Mouse (Mus musculus) limb, embryonic 11.5 days (tissue): ENCODE measurements around the gene Sfmbt2. TPM values are rescaled to one million over a fixed set of nuclear protein-coding genes. Genes with fewer than 3 reads are reported as not detected.

Experiments
- ATAC-seq: fragments of 200-750 bp; cut with Nextera tagmentation; 2 replicates; pipeline ENCODE4 v1.8.0; 2017; ENCODE audit warnings: low read depth; ENCODE audit not compliant: insufficient number of reproducible peaks, low FRiP score, low TSS enrichment
- DNase-seq: peaks from one replicate; pipeline ENCODE4 v3.0.0-alpha.2; 2015; ENCODE audit warnings: low spot score
- H3K27ac ChIP-seq: fragments of 300-500 bp; sonication (generic); replicated peaks from 2 replicates; pipeline ENCODE4 v1.5.1; 2014; ENCODE audit warnings: low read depth, mild to moderate bottlenecking, low read length
- H3K27me3 ChIP-seq: fragments of 300-500 bp; sonication (generic); 2 replicates; pipeline ENCODE4 v1.6.1; 2014; ENCODE audit warnings: mild to moderate bottlenecking, low read length, mixed read lengths; ENCODE audit not compliant: control insufficient read depth, insufficient read depth
- H3K36me3 ChIP-seq: fragments of 300-500 bp; sonication (generic); 2 replicates; pipeline ENCODE4 v1.6.1; 2014; ENCODE audit warnings: mild to moderate bottlenecking, low read length, moderate library complexity, mixed read lengths; ENCODE audit not compliant: control insufficient read depth, insufficient read depth
- H3K4me1 ChIP-seq: fragments of 300-500 bp; sonication (generic); 2 replicates; pipeline ENCODE4 v1.6.1; 2014; ENCODE audit warnings: low read length, mixed read lengths; ENCODE audit not compliant: control insufficient read depth, insufficient read depth
- H3K4me2 ChIP-seq: fragments of 300-500 bp; sonication (generic); 2 replicates; pipeline ENCODE4 v1.6.1; 2014; ENCODE audit warnings: low read depth, mild to moderate bottlenecking, moderate library complexity; ENCODE audit not compliant: severe bottlenecking
- H3K4me3 ChIP-seq: fragments of 300-500 bp; sonication (generic); 2 replicates; pipeline ENCODE4 v1.5.1; 2014; ENCODE audit warnings: low read depth, low read length
- H3K9ac ChIP-seq: fragments of 300-500 bp; sonication (generic); 2 replicates; pipeline ENCODE4 v1.6.1; 2014; ENCODE audit warnings: mild to moderate bottlenecking, low read length
- H3K9me3 ChIP-seq: fragments of 300-500 bp; sonication (generic); 2 replicates; pipeline ENCODE4 v1.6.1; 2016; ENCODE audit warnings: low read length; ENCODE audit not compliant: control insufficient read depth
- WGBS: fragments of 180-500 bp; shearing (Covaris S2); extraction: QIAGEN DNeasy Blood & Tissue Kit; methylation state at CpG from one replicate; pipeline ENCODE4 v1.1.7; 2014; 5-methylcytosine and 5-hydroxymethylcytosine counted together
- polyA plus RNA-seq: library from polyadenylated mRNA; unstranded; fragments of >200 nt; fragmentation: Nextera tagmentation; extraction: Ambion mirVana; gene quantifications from 2 replicates; pipeline ENCODE4 v1.2.1, GENCODE M21; 2014

Gene Sfmbt2
- polyA plus RNA-seq, 1 experiment from 2014 or later, result 1.6 TPM

GRCm38 (mm10) chr2:10410069-10410468, 39.8 kb downstream of the Sfmbt2 start:
- Histone ChIP-seq H3K4me3 (no peak overlapping the region), H3K9ac (no peak overlapping the region), H3K9me3 (no peaks in the 10 kb centered on the region), H3K4me2 (no peak overlapping the region), H3K27ac (no peak overlapping the region), H3K4me1 (no peaks in the 10 kb centered on the region), H3K36me3 (no peaks in the 10 kb centered on the region), H3K27me3 (no peaks in the 10 kb centered on the region)
- whole genome bisulfite sequencing, result 94% methylated on average over 5 of the region's 5 CpGs
- DNase-seq (no peak), ATAC-seq (no peak)

GRCm38 (mm10) chr2:10420944-10421420, 50.7 kb downstream of the Sfmbt2 start:
- Histone ChIP-seq H3K9me3 (no peaks in the 10 kb centered on the region), H3K4me3 (no peak overlapping the region), H3K27me3 (no peaks in the 10 kb centered on the region), H3K27ac (no peak overlapping the region), H3K4me2 (no peak overlapping the region), H3K4me1 (no peaks in the 10 kb centered on the region), H3K9ac (no peak overlapping the region), H3K36me3 (no peaks in the 10 kb centered on the region)
- WGBS, result 73% methylated on average over 6 of the region's 6 CpGs
- ATAC-seq (no peak), DNase-seq (no peak)

- no peaks in the 10 kb centered on the region for H3K9me3 ChIP-seq
- H3K36me3 ChIP-seq, result no peaks in the 10 kb centered on the region
- no peak overlapping the region for H3K9ac ChIP-seq
- no peak overlapping the region for H3K4me2 ChIP-seq
- DNase-seq (no peak), ATAC-seq (no peak)
- no peaks in the 10 kb centered on the region for H3K4me1 ChIP-seq
- no peaks in the 10 kb centered on the region for H3K27me3 ChIP-seq
- no peak overlapping the region for H3K4me3 ChIP-seq
- no peak overlapping the region for H3K27ac ChIP-seq
- WGBS, result 71% methylated on average over 9 of the region's 9 CpGs
These were observed 67.0 kb downstream of the Sfmbt2 start for GRCm38 (mm10) chr2:10437290-10437689.

- Histone ChIP-seq H3K4me1 (no peaks in the 10 kb centered on the region), H3K9me3 (no peaks in the 10 kb centered on the region), H3K4me2 (no peak overlapping the region), H3K27me3 (no peaks in the 10 kb centered on the region; the same call in 1 of the 2 replicates), H3K36me3 (no peaks in the 10 kb centered on the region), H3K9ac (no peak overlapping the region), H3K27ac (no peak overlapping the region), H3K4me3 (no peak overlapping the region)
- ATAC-seq, result no peak
- DNase-seq, result no peak
- WGBS, result 69% methylated on average over 9 of the region's 9 CpGs
These were observed 71.5 kb downstream of the Sfmbt2 start for GRCm38 (mm10) chr2:10441811-10442210.

- H3K9ac ChIP-seq, result no peak overlapping the region
- WGBS, result 67% methylated on average over 3 of the region's 3 CpGs
- ATAC-seq, result no peak
These were observed 83.3 kb downstream of the Sfmbt2 start for GRCm38 (mm10) chr2:10453577-10453976.

GRCm38 (mm10) chr2:10458309-10458708, 88.0 kb downstream of the Sfmbt2 start:
- Histone ChIP-seq H3K4me2 (no peak overlapping the region), H3K27ac (no peak overlapping the region), H3K4me3 (no peak overlapping the region), H3K4me1 (no peaks in the 10 kb centered on the region), H3K36me3 (no peaks in the 10 kb centered on the region), H3K9ac (no peak overlapping the region), H3K9me3 (no peaks in the 10 kb centered on the region), H3K27me3 (no peaks in the 10 kb centered on the region)
- WGBS, result 87% methylated on average over 12 of the region's 12 CpGs
- no peak for DNase-seq
- no peak for ATAC-seq

More at GRCm38 (mm10) chr2:10453577-10453976, 83.3 kb downstream of the Sfmbt2 start:
- H3K4me3 ChIP-seq, result no peak overlapping the region
- H3K4me1 ChIP-seq, result no peaks in the 10 kb centered on the region
- DNase-seq, result no peak
- no peak overlapping the region for H3K4me2 ChIP-seq
- H3K9me3 ChIP-seq, result no peaks in the 10 kb centered on the region
- H3K27ac ChIP-seq, result no peak overlapping the region
- H3K36me3 ChIP-seq, result no peaks in the 10 kb centered on the region
- no peaks in the 10 kb centered on the region for H3K27me3 ChIP-seq

GRCm38 (mm10) chr2:10516516-10516915, 146.2 kb downstream of the Sfmbt2 start:
- no peak overlapping the region for H3K4me3 ChIP-seq
- WGBS, result 85% methylated on average over 2 of the region's 2 CpGs
- H3K9ac ChIP-seq, result no peak overlapping the region
- no peaks in the 10 kb centered on the region for H3K36me3 ChIP-seq
- ATAC-seq (no peak), DNase-seq (no peak)
- H3K4me1 ChIP-seq, result no peaks in the 10 kb centered on the region
- H3K27me3 ChIP-seq, result no peaks in the 10 kb centered on the region
- no peak overlapping the region for H3K4me2 ChIP-seq
- H3K9me3 ChIP-seq, result no peaks in the 10 kb centered on the region
- H3K27ac ChIP-seq, result no peak overlapping the region

GRCm38 (mm10) chr2:10521719-10522415, 151.6 kb downstream of the Sfmbt2 start:
- Histone ChIP-seq H3K27me3 (no peaks in the 10 kb centered on the region), H3K4me1 (no peaks in the 10 kb centered on the region), H3K4me2 (no peak overlapping the region), H3K9ac (no peak overlapping the region), H3K27ac (no peak overlapping the region), H3K36me3 (no peaks in the 10 kb centered on the region), H3K4me3 (no peak overlapping the region), H3K9me3 (no peaks in the 10 kb centered on the region)
- 12% methylated on average over 5 of the region's 5 CpGs for WGBS
- no peak for DNase-seq
- ATAC-seq, result no peak

- ATAC-seq (no peak), DNase-seq (no peak)
- H3K27ac ChIP-seq, result no peak overlapping the region
- no peak overlapping the region for H3K4me2 ChIP-seq
- H3K4me1 ChIP-seq, result no peaks in the 10 kb centered on the region
- H3K9me3 ChIP-seq, result no peaks in the 10 kb centered on the region
- H3K4me3 ChIP-seq, result no peak overlapping the region
- no peak overlapping the region for H3K9ac ChIP-seq
- no peaks in the 10 kb centered on the region for H3K36me3 ChIP-seq
- 69% methylated on average over 7 of the region's 7 CpGs for WGBS
- no peaks in the 10 kb centered on the region for H3K27me3 ChIP-seq
These were observed 155.3 kb downstream of the Sfmbt2 start for GRCm38 (mm10) chr2:10525622-10526021.
